Mouse (Mus musculus) adrenal gland, postnatal 10 days (tissue): Measurements from ENCODE around the gene Lrtm1. TPM values are rescaled to one million over a fixed set of nuclear protein-coding genes. Genes with fewer than 3 reads are reported as not detected.

Source experiments
- DNase-seq: peaks from one replicate; pipeline ENCODE4 v3.0.0; 2021; ENCODE audit warnings: mixed read lengths
- total RNA-seq, 2 experiments: library from RNA; stranded (reverse); gene quantifications; 2 replicates each; pipeline ENCODE4 v1.2.3; 2021

Gene Lrtm1
- total RNA-seq, 2 experiments from 2014 or later = 0.72 to 3.7 TPM

GRCm38 (mm10) chr14:29031858-29032395 is 13.9 kb downstream of the Lrtm1 start:
- no peak for DNase-seq

GRCm38 (mm10) chr14:29038246-29038645 is 20.2 kb downstream of the Lrtm1 start:
- DNase-seq = no peak

GRCm38 (mm10) chr14:29040606-29041364 is 22.8 kb downstream of the Lrtm1 start:
- DNase-seq = peak; percentile 77

GRCm38 (mm10) chr14:29041498-29041897 is 23.5 kb downstream of the Lrtm1 start:
- no peak for DNase-seq

DNA sequence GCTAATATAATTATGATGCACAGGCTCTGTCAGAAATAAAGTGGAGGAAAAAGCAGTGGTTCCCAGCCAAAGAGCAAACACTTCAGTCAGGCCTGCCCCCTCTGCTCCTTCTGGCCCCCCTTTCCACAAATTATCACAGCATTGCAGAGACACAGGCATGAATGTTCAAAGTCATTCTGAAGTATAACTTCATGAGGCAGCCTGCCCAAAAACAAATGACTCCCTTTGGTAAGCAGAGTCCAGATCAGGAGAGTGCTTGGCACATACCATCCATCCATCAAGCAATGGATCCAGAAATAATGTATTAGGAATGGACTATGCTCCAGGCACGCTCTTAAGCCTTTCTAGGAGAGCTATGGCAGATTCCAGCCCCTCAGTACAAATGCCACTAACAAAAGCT is 24.3 kb downstream of the Lrtm1 start:
- no peak for DNase-seq

- peak; percentile 38 for DNase-seq
Observed at GRCm38 (mm10) chr14:29051951-29052835, 34.2 kb downstream of the Lrtm1 start.

GRCm38 (mm10) chr14:29060679-29061078 is 42.7 kb downstream of the Lrtm1 start:
- DNase-seq = no peak

DNA sequence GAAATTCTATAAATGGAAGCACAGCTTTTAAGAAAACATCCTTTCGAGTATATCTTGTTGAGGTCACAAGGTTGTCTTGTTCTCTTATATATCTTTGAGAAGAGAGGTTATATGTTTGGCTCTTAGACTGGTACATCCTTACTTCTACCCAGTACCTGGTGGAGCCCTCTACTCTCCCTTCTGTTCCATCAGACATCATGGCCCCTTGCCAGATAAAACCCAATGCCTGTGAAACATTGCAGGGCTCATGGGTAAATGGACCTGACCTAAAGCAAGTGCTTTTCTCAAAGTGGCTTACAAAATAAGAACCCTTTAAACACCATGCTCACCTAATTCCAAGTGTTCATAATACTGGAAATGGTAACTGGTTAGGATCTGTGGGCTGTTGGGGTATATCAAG is 43.5 kb downstream of the Lrtm1 start:
- no peak for DNase-seq

DNA sequence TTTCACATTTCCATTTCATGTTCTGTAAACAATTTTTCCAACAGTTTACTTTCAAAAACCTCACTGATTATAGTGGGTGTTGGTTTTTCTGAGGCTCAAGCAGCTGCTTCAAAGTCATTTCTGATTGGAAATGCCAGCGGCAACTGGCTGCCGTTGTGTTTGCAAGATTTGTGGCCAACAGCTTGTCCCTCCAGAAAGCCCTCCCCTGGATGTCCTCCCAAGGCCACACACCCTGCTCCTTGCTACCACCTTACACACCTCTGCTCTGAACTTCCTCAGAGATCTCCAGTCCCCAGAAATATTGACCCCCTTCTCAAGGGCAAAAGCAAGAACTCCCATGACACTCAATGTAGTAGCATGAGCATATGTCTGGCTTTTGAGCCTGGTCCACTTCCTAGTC is 44.7 kb downstream of the Lrtm1 start:
- DNase-seq = no peak

DNA sequence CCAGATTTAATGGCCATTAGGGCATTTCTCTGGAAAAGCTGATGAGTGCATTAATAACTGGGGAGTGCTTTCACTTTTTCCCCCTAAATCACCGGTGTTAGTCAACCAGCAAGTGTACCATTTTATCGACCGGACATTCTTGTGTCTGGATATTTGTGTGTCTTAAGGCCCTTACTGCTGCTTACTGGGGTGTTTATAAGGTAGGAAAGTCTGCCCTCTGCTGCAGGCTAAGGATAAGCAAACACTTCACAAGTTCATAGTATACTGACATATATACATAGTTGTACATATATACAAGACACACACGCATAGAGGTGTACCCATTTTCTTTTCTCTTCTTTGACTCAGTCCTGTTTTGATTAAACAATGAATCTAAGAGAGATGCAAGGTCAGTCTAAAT is 55.7 kb downstream of the Lrtm1 start:
- no peak for DNase-seq

- no peak for DNase-seq
Observed at GRCm38 (mm10) chr14:29077418-29077817, 59.4 kb downstream of the Lrtm1 start.

DNA sequence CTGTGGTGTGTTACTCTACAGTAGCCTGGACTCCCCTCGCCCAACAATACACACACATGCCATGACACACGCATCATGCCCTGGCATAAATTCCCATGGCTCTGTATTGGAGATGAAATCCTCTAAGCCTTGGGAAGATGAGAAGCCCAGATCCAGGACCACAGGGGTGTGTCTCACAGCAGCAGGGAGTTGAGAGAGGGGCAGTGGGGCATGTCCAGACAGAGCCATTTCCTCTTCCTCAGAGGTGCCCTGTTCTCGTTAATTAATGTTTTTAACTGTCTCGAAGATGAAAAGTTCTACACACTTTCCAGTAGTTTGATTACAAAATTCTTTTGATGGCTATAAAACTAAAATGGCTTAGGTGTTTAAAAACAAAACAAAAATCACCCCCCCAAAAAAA is 62.2 kb downstream of the Lrtm1 start:
- DNase-seq = no peak

GRCm38 (mm10) chr14:29080630-29081029 is 62.6 kb downstream of the Lrtm1 start:
- peak; percentile 61 for DNase-seq

DNA sequence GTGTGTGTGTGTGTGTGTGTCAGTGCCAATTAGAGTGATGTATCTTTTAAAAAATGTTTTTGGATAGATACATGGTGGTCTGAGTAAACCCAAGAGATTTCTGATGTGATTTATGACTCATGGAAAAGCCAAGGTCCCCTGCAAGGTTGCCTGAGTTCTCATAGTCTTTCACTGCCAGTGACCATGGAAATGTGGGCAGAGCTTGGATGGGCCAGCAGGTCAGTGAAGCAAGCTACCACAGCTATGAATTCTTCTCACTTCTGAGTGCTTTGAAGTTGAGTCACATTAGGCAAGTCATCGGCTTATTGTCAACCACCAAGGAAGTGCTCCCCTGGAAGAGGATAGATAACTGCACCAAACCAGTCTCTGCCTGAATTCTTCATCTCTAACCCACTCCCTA is 64.2 kb downstream of the Lrtm1 start:
- peak; percentile 76 for DNase-seq
